Mouse (Mus musculus) inflammation-experienced regulatory T-cells (primary cell): ENCODE results near the gene Arhgef10l. TPM values are rescaled to one million over a fixed set of nuclear protein-coding genes. Genes with fewer than 3 reads are reported as not detected.

ENCODE experiments used
- polyA plus RNA-seq, 2 experiments: library from polyadenylated mRNA; unstranded; fragments of 100-300 nt; shearing (Covaris generic); gene quantifications; one replicate each; pipeline ENCODE4 v1.2.1; 2017

Arhgef10l gene
- polyA plus RNA-seq, result 1 to 10 TPM in 1 of 2 experiments, under 1 TPM in 1; 0.71 to 1.0 TPM

GRCm38 (mm10) chr4:140665760-140666159 is at the start of gene Arhgef10l:
Gene Arhgef10l, minus strand, starts transcription at chr4:140666012.

GRCm38 (mm10) chr4:140700269-140701018 is 34.6 kb upstream of the Arhgef10l start, which contains the start of gene Rcc2:
Gene Rcc2, plus strand, starts transcription at chr4:140700541.

Other genes starting within 250 kb of the Arhgef10l start
- gene Rcc2, start 34.5 kb upstream of the Arhgef10l start, polyA plus RNA-seq, result 100 to 1,000 TPM in 1 of 2 experiments, 10 to 100 TPM in 1; 88.8 to 102 TPM
- gene Padi6, start 76.6 kb upstream of the Arhgef10l start, polyA plus RNA-seq, result under 1 TPM; 0.24 to 0.39 TPM
- 1 to 10 TPM in 1 of 2 experiments, under 1 TPM in 1; 0.31 to 1.6 TPM for gene Padi4, start 108.2 kb upstream of the Arhgef10l start, polyA plus RNA-seq
- gene Padi3, start 144.6 kb upstream of the Arhgef10l start, polyA plus RNA-seq, result under 1 TPM in 1 of 2 experiments, not detected in 1; 0.17 TPM
- under 1 TPM; 0.12 to 0.31 TPM for gene Padi1, start 179.8 kb upstream of the Arhgef10l start, polyA plus RNA-seq
- gene Padi2, start 240.3 kb upstream of the Arhgef10l start, polyA plus RNA-seq, result 10 to 100 TPM; 10.2 to 21.8 TPM